9 mouse cellular contexts compared by ENCODE assay signal in genomic region chr6:31660778-31661177, GRCm38 (mm10).
DNase-seq lines count a peak whose midpoint lies in the region; ATAC-seq lines count a peak whose summit lies in the region.
"Had no signal": no experiment of that assay in that cellular context is flagged by ENCODE, and none has a peak within 500 bp of the region (broad histone marks: within the 10 kb centered on the region; RNA-seq: fewer than 3 reads in every experiment).

No protein-coding gene starts in this region.

- 12% methylated on average over 8 of the region's 8 CpGs for WGBS in intestine, embryonic 14.5 days

- H3K27ac ChIP-seq in intestine, embryonic 14.5 days (ENCODE audit: low read depth): no peak overlapping the region
- H3K27ac ChIP-seq: lung, embryonic 15.5 days had no signal

- no peak overlapping the region for H3K4me3 ChIP-seq in intestine, embryonic 14.5 days (ENCODE audit: low read depth, low read length)
- peak overlapping the region; percentile 88 for H3K4me3 ChIP-seq in megakaryocyte, embryonic 14.5 days (replicated peaks)
- H3K4me3 ChIP-seq: lung, embryonic 15.5 days had no signal

- ATAC-seq in intestine, embryonic 14.5 days (replicated peaks; ENCODE audit: low FRiP score, low TSS enrichment, low read depth): peak; percentile 50; the same call in 1 of the 2 replicates

- intact Hi-C loops in heart, postnatal 25 days (cut with DNase I): loop anchor here (2.0 to 10.0 kb wide), 3 partner anchors 274 to 932 kb away; no protein-coding TSS in a partner anchor

- H3K27me3 ChIP-seq in intestine, embryonic 14.5 days (replicated peaks; ENCODE audit: control insufficient read depth, insufficient read depth, low read length): no peaks in the 10 kb centered on the region
- peaks cover 19% of the 10 kb centered on the region for H3K27me3 ChIP-seq in megakaryocyte, embryonic 14.5 days (replicated peaks)
- H3K27me3 ChIP-seq: lung, embryonic 15.5 days had no signal

- no peaks in the 10 kb centered on the region for H3K9me3 ChIP-seq in intestine, embryonic 14.5 days (ENCODE audit: control insufficient read depth, low read length)
- H3K9me3 ChIP-seq in megakaryocyte, embryonic 14.5 days: peaks cover 4% of the 10 kb centered on the region; the same call in 1 of the 2 replicates
- H3K9me3 ChIP-seq: lung, embryonic 15.5 days had no signal

- H3K36me3 ChIP-seq in intestine, embryonic 14.5 days (ENCODE audit: control insufficient read depth, insufficient read depth, low read length): no peaks in the 10 kb centered on the region
- no peaks in the 10 kb centered on the region for H3K36me3 ChIP-seq in megakaryocyte, embryonic 14.5 days (replicated peaks; ENCODE audit: low read length)
- H3K36me3 ChIP-seq: lung, embryonic 15.5 days had no signal

- H3K9ac ChIP-seq in intestine, embryonic 14.5 days (ENCODE audit: low read length): no peak overlapping the region
- H3K9ac ChIP-seq: lung, embryonic 15.5 days had no signal

- H3K4me2 ChIP-seq in intestine, embryonic 14.5 days (ENCODE audit: low read length): no peak overlapping the region
- H3K4me2 ChIP-seq: lung, embryonic 15.5 days had no signal

- no peaks in the 10 kb centered on the region for H3K4me1 ChIP-seq in intestine, embryonic 14.5 days (replicated peaks; ENCODE audit: control insufficient read depth, insufficient read depth, low read length)
- H3K4me1 ChIP-seq in megakaryocyte, embryonic 14.5 days: peaks cover 67% of the 10 kb centered on the region
- H3K4me1 ChIP-seq: lung, embryonic 15.5 days had no signal

- peak; percentile 94 for DNase-seq in heart, adult 11 months
- no peak for DNase-seq in heart, postnatal 25 days (ENCODE audit: low spot score)
- DNase-seq in cerebellum, adult 9-11 months: peak; percentile 52
- peak; percentile 50 to 69 for DNase-seq in frontal cortex, postnatal 10 days (ENCODE audit: low spot score in 2 of 2)
- DNase-seq in intestine, embryonic 14.5 days (ENCODE audit: low spot score): peak; percentile 82
- peak; percentile 23 to 52 for DNase-seq in left cerebral cortex, adult 8-10 months (ENCODE audit: low spot score in 2 of 2)
- peak; percentile 69 for DNase-seq in right cerebral cortex, postnatal 25 days
